Mouse (Mus musculus): ENCODE measurements around the gene Zfp367. TPM values are rescaled to one million over a fixed set of nuclear protein-coding genes. Genes with fewer than 3 reads are reported as not detected.
A peak's percentile ranks its signal among the peaks of the same experiment; 100 is the strongest.

Zfp367 gene
- 16.9 and 22.9 TPM in 2 replicates for polyA plus RNA-seq (2012; ENCODE audit: insufficient read depth, insufficient read length, missing spikeins)

DNA sequence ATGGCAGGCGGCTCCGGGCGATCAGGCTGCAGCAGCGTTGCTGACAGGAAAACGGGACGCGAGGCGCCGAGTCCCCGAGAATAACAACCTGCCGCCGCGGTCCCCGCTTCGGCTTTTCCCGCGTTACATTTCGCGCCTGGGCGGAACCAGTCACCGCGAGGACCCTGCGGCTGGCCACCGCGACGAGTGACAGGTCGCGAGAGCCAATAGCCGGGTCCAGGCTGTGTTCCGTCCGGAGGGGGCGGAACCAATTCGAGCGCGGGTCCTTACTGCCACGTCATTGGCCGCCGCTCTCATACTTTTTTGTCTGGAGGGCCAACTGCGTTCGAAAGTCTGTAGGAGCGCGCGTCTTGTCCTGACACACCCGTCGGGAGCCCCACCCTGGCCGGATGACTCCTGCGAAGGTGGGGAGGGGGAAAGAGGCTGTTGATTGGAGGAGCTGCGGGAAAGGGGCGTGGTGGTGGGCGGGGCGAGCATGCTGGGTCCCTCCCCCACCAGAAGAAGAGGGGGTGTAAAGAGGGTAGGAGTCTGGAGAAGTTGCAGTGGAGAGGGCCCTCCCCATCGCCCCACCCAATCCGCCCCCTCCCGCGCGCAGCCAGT, at the start of gene Zfp367:
Zfp367 (minus strand) TSS at position 120 of the 600 bp plus-strand sequence.
- Histone ChIP-seq H3K27ac (ENCODE audit: insufficient read depth, low read depth, low read length) (peak within 1 kb of the TSS; percentile 79), H3K4me1 (ENCODE audit: control insufficient read depth, insufficient read depth, low read length) (peaks cover 16% of the 10 kb centered on the region), H3K4me3 (ENCODE audit: insufficient read depth, low read length) (peak within 1 kb of the TSS; percentile 92)
- TF ChIP-seq POLR2A (IDR thresholded peaks at IDR 0.05; ENCODE audit: borderline replicate concordance, low read depth, low read length) (no peak), CTCF (IDR thresholded peaks at IDR 0.05; ENCODE audit: low read depth, low read length) (no peak)

DNA sequence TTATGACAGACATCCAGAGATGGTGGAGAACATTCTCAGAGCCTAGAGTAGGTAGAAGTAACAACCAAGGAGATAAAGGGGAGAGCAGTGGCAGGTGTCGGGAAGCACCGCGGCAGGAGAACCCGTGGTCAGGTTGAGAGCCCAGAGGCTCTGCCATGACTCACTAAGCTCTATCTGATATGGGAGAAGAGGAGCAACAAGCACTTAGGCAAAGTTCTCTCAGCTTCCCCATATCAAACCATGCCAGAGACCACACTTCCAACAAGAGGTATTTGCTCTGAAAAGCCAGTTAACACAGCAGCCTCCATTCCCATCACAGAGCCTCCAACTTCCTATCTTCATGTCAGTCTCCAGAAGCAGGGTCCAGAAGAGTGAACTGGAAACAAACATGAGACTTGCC, 47.9 kb upstream of the Zfp367 start:
- no peaks in the 10 kb centered on the region for H3K4me1 ChIP-seq (ENCODE audit: control insufficient read depth, insufficient read depth, low read length)
- TF ChIP-seq POLR2A (IDR thresholded peaks at IDR 0.05; ENCODE audit: borderline replicate concordance, low read depth, low read length), result no peak
- TF ChIP-seq CTCF (IDR thresholded peaks at IDR 0.05; ENCODE audit: low read depth, low read length), result no peak
- no peak overlapping the region for H3K4me3 ChIP-seq (ENCODE audit: insufficient read depth, low read length)

DNA sequence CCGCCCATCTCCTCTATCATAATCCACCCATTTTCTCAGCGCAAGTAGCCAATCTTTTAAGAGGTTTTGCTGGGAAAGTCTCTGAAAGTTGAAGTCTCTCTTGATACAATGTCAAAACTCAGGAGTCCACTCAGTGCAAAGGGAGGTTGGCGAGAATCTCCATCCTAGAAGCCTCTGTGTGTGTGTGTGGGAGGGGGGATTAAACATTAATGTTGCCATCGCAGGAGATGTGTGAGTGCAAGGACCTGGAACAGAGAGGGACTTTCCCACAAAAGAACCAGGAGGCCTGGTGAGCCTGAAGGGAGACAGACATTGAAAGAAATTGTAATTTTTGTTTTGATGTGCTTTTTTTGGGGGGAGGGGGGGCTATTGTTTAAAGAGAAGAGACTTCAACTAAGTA, 45.3 kb upstream of the Zfp367 start:
- peaks cover 2% of the 10 kb centered on the region; the same call in 1 of the 2 replicates for H3K4me1 ChIP-seq (ENCODE audit: control insufficient read depth, insufficient read depth, low read length)
- H3K4me3 ChIP-seq (ENCODE audit: insufficient read depth, low read length), result no peak overlapping the region
- TF ChIP-seq POLR2A (IDR thresholded peaks at IDR 0.05; ENCODE audit: borderline replicate concordance, low read depth, low read length), result no peak
- no peak overlapping the region for H3K27ac ChIP-seq (ENCODE audit: insufficient read depth, low read depth, low read length)

More for the DNA sequence above, 47.9 kb upstream of the Zfp367 start:
- H3K27ac ChIP-seq (ENCODE audit: insufficient read depth, low read depth, low read length), result no peak overlapping the region

DNA sequence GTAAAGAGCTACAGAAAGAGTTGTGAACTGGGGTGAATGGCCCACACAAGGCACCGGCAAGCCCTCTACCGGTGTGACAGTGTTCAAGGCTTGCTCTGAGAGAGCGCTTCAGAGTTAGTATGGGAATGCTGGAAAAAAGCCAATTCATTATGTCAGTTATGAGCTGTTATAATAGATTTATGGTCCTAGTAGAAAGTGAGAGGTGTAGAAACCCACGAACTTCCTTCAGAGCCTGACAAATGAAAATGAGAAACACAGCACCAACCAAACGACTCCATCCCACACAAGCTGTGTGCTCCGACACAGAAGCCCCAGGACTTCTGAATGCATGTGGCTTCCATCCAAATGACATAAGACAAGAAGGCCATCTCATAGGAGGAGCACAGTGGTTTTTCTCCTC, 44.9 kb upstream of the Zfp367 start:
- TF ChIP-seq POLR2A (IDR thresholded peaks at IDR 0.05; ENCODE audit: borderline replicate concordance, low read depth, low read length) (no peak), CTCF (IDR thresholded peaks at IDR 0.05; ENCODE audit: low read depth, low read length) (no peak)

DNA sequence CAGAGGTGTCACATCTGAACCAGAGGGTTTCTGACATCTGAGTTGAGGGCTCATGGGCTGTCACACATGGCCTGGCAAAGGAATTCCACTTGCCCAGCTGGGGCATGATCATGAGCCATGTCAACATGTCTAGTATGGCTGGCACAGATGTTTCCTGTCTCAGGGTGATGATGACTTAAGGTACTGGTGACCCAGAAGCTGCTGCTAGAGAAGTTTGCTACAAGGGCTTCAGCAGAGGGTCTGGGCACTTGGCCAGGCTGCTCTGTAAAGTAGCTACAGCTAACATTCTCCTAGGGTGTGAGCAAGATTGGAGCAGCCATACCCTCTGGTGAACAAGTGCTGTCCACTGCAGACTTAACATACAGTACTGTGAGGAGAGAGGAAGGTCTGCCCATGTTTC, 34.1 kb upstream of the Zfp367 start:
- TF ChIP-seq POLR2A (IDR thresholded peaks at IDR 0.05; ENCODE audit: borderline replicate concordance, low read depth, low read length) (no peak), CTCF (IDR thresholded peaks at IDR 0.05; ENCODE audit: low read depth, low read length) (no peak)
- Histone ChIP-seq H3K4me1 (ENCODE audit: control insufficient read depth, insufficient read depth, low read length) (peaks cover 6% of the 10 kb centered on the region; the same call in 1 of the 2 replicates), H3K4me3 (ENCODE audit: insufficient read depth, low read length) (no peak overlapping the region), H3K27ac (ENCODE audit: insufficient read depth, low read depth, low read length) (no peak overlapping the region)

More for the DNA sequence above, 44.9 kb upstream of the Zfp367 start:
- Histone ChIP-seq H3K27ac (ENCODE audit: insufficient read depth, low read depth, low read length) (no peak overlapping the region), H3K4me3 (ENCODE audit: insufficient read depth, low read length) (no peak overlapping the region), H3K4me1 (ENCODE audit: control insufficient read depth, insufficient read depth, low read length) (peaks cover 2% of the 10 kb centered on the region; the same call in 1 of the 2 replicates)

DNA sequence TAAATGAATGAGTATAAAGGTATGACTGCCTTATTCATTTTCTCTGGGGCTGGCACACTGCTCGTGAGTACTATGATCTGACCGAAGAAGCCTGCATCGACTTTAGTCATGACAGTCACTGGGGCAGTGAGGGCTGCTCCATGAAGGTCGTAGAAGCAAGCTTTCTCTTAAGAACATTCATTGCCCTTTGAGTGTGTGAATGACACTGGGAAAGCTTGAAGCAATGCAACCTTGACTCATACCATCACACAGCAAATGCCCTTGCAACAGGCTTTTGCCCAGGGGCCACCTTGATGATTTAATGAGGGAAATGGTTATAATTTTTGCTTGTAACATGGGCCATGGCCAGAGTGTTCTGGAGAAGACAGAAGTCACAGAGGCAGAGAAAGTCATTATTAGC, 33.5 kb upstream of the Zfp367 start:
- no peak overlapping the region for H3K27ac ChIP-seq (ENCODE audit: insufficient read depth, low read depth, low read length)
- TF ChIP-seq CTCF (IDR thresholded peaks at IDR 0.05; ENCODE audit: low read depth, low read length) (no peak), POLR2A (IDR thresholded peaks at IDR 0.05; ENCODE audit: borderline replicate concordance, low read depth, low read length) (no peak)
- H3K4me1 ChIP-seq (ENCODE audit: control insufficient read depth, insufficient read depth, low read length), result peaks cover 6% of the 10 kb centered on the region; the same call in 1 of the 2 replicates

DNA sequence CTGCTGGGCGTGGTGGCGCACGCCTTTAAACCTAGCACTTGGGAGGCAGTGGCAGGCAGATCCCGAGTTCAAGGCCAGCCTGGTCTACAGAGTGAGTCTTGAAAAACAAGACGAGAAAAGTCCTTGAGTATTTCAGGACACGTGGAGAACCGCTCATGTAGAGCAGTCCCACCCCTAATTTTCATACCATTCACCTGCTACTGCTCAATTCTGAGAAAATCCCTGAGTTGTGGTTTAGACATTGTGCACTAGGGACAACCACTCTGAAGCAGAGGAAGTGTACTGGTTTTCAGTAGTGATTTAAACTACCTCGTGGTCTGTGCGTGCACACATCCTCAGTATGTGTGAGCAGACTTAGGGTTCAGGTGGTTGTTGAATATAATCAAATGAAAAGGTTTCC, 32.6 kb upstream of the Zfp367 start:
- Histone ChIP-seq H3K4me3 (ENCODE audit: insufficient read depth, low read length) (no peak overlapping the region), H3K4me1 (ENCODE audit: control insufficient read depth, insufficient read depth, low read length) (peaks cover 6% of the 10 kb centered on the region; the same call in 1 of the 2 replicates), H3K27ac (ENCODE audit: insufficient read depth, low read depth, low read length) (no peak overlapping the region)
- TF ChIP-seq CTCF (IDR thresholded peaks at IDR 0.05; ENCODE audit: low read depth, low read length) (no peak), POLR2A (IDR thresholded peaks at IDR 0.05; ENCODE audit: borderline replicate concordance, low read depth, low read length) (no peak)

More for the DNA sequence above, 33.5 kb upstream of the Zfp367 start:
- H3K4me3 ChIP-seq (ENCODE audit: insufficient read depth, low read length), result no peak overlapping the region

DNA sequence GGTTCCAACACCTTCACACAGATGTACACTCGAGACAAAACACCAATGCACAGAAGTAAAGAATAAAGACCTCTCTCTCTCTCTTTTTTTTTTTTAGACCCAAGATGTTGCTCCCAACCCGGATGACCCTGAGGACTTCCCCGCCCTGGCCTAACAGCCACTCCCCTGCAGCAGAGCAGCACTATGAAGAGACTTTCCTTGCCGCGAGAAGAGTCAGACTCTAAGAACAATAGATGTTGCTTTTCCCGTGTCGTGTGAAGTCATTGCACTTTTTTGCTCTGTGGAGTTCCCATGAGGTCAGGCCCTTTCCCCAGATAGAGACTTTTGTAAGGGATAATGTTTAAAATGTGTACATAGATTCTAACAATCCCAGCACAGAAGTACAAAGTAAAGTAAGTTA, 32.2 kb upstream of the Zfp367 start:
- TF ChIP-seq CTCF (IDR thresholded peaks at IDR 0.05; ENCODE audit: low read depth, low read length), result no peak
- TF ChIP-seq POLR2A (IDR thresholded peaks at IDR 0.05; ENCODE audit: borderline replicate concordance, low read depth, low read length), result no peak
- H3K4me1 ChIP-seq (ENCODE audit: control insufficient read depth, insufficient read depth, low read length), result peaks cover 6% of the 10 kb centered on the region; the same call in 1 of the 2 replicates
- no peak overlapping the region for H3K4me3 ChIP-seq (ENCODE audit: insufficient read depth, low read length)
- no peak overlapping the region for H3K27ac ChIP-seq (ENCODE audit: insufficient read depth, low read depth, low read length)

DNA sequence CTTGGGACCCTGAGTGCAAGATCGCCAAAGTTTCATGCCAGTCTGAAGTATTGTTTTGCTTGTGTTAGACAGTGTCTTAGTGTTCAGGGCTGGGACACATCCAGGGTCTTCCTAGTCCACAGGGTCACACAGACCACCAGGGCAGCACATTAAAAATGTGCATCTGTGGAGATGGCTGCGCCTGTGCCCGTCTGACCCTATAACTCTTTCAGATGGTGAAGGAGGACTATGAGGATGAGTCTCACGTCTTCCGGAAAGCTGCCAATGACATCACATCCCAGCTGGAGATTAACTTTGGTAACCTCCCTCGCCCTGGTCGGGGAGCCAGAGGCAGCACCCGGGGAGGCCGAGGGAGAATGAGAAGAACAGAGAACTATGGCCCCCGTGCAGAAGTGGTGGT, 31.4 kb upstream of the Zfp367 start:
- Histone ChIP-seq H3K27ac (ENCODE audit: insufficient read depth, low read depth, low read length) (no peak overlapping the region), H3K4me3 (ENCODE audit: insufficient read depth, low read length) (no peak overlapping the region), H3K4me1 (ENCODE audit: control insufficient read depth, insufficient read depth, low read length) (peaks cover 6% of the 10 kb centered on the region; the same call in 1 of the 2 replicates)
- TF ChIP-seq POLR2A (IDR thresholded peaks at IDR 0.05; ENCODE audit: borderline replicate concordance, low read depth, low read length) (no peak), CTCF (IDR thresholded peaks at IDR 0.05; ENCODE audit: low read depth, low read length) (no peak)

DNA sequence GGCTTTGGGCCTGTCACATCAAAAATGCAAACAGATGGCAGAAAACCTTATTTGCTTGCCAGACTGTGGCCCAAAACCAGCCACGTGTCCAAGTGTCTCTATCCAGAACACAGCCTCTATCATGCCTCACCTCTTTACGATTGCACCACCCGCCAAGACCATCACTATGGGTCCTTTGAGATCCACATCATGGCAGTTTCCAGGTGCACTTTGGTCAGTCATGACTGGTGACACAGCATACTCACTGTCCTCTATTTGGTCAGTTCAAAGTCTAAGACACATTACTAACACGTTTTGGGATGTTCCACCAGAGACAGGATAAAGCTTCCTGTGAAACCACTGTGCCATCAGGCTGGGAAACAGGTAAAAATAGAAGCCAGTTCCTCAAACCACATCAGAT, 30.6 kb upstream of the Zfp367 start:
- Histone ChIP-seq H3K4me3 (ENCODE audit: insufficient read depth, low read length) (no peak overlapping the region), H3K27ac (ENCODE audit: insufficient read depth, low read depth, low read length) (no peak overlapping the region), H3K4me1 (ENCODE audit: control insufficient read depth, insufficient read depth, low read length) (peaks cover 6% of the 10 kb centered on the region; the same call in 1 of the 2 replicates)
- no peak for TF ChIP-seq POLR2A (IDR thresholded peaks at IDR 0.05; ENCODE audit: borderline replicate concordance, low read depth, low read length)
- TF ChIP-seq CTCF (IDR thresholded peaks at IDR 0.05; ENCODE audit: low read depth, low read length), result no peak
